Mouse (Mus musculus) retina, embryonic 14.5 days (tissue): ENCODE data around the gene Bdp1.

Experiments
- DNase-seq: peaks from one replicate; pipeline ENCODE4 v3.0.0-alpha.2; 2015; ENCODE audit warnings: low spot score

Bdp1 gene

DNA sequence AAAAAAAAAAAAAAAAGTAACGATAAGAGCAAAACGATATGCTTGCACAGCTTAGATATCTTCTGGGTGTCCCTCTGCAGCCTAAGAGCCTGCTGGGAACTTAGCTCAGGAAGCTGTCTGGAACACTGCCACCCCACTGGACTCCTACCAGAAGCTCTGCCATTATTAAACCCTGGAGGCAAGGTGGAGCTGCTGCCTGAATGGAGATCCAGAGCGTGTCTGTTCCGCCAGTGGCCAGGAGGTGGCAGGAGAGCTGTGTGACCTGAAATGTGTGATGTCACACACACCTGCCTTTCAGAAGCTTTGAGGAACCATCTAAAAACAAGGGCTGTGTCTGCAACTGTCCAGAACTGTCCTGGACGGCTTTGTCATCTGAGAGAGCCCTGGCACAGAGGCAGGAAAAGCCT, 102.1 kb downstream of the Bdp1 start:
- DNase-seq = peak; percentile 81

DNA sequence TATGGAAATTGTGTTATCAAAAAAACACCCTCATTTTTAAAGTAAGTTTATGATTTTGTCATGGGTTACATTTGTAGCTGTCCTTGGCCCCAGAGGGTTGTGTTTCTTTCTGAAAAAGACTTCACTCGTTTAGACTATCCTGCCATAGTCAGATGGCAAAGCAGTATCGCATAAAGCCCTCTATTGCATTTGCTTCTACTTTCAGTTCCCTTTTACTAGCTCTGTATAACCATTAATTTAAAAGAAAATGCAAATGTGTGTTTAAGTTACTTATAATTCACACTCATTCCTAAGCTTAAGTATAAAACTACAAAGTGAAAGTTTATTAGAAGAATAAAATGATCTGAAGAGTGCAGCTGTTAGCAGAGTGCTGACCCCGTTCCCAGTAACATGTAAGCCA, 104.8 kb downstream of the Bdp1 start:
- no peak for DNase-seq

DNA sequence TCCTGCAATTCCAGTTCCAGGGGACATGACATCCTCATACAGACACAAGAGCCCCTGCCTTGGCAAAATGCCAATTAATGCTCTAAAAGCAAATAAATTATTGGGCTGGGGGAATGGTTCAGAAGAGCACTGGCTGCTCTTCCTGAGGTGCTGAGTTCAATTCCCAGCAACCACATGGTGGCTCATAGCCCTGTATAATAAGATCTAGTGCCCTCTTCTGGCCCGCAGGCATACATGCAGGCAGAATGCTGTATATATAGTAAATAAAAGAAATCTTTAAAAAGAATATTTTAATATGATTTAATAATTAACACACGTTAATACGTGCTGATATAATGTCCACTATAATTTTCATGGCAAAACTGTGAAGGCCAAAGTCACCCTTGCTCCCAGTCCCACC, 105.8 kb downstream of the Bdp1 start:
- DNase-seq = no peak

DNA sequence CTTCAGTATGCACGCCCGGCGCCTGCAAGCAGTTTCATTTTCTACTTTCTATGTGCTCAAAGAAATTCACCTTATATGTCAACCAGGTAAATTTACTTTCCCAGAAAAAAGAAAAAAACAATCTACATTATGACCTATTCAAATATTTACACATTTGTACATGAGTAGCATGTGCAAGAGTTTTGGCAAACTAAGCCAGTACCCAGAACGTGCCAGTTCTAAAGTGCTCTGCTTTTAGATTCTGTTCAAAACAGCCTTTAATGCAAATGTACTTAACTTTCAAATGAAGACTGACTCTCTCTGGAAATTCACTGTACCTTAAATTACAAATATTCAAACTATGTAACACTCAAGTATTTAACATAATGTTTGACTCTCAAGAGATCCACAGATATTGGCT, 114.3 kb downstream of the Bdp1 start:
- DNase-seq = no peak

DNA sequence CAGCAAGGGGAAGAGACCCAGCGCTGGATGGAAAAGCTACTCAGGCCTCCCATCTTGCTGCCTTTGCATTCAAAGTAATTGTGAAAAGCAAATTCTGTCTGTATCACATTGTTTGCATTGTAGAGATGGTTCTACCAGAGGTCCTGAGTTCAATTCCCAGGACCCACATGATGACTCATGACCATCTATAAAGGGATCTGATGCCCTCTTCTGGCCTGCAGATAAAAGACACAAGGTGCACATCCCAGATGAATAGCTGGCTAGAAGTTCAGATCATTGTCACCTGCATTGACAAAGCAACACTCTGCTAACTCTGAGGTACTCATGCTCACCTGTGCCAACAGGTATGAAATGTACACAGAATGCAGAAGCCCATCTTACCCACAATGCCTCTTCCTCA, 120.5 kb downstream of the Bdp1 start:
- DNase-seq = no peak

DNA sequence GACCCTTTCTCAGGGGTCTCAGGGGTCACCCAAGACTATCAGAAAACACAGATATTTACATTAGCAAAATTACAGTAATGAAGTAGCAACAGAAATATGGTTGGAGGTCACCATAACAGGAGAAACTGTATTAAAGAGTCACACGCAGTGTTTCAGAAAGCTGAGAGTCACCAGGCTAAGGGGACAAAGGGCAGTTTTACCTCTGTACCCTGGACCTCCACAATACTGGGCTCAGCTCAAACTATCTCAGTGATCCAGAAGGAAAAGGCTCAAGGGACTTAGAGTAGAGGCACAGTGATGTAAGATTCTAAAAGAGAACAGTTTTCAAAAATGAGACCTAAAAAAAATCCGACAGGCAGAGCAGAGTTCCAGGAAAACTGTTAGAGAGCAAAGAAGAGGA, 124.5 kb downstream of the Bdp1 start:
- DNase-seq = no peak

GRCm38 (mm10) chr13:99970089-99970488, 133.8 kb downstream of the Bdp1 start:
- DNase-seq = no peak
